Mouse (Mus musculus) left cerebral cortex, postnatal 10 days (tissue): ENCODE measurements around the gene Wnt8b. TPM values are rescaled to one million over a fixed set of nuclear protein-coding genes. Genes with fewer than 3 reads are reported as not detected.
A peak's percentile ranks its signal among the peaks of the same experiment; 100 is the strongest.

ENCODE experiments used
- DNase-seq, 2 experiments: peaks; one replicate each; pipeline ENCODE4 v3.0.0; 2021 to 2022; ENCODE audit warnings: low spot score in 2 of 2, mixed read lengths in 1 of 2; ENCODE audit errors: extremely low spot score in 1 of 2
- intact Hi-C: fragments of 180-260 bp; cut with DNase I; formaldehyde crosslinking; loops from one replicate; pipeline ENCODE4 v1.15.1; 2025
- total RNA-seq, 2 experiments: library from RNA; stranded (reverse); gene quantifications; 2 replicates each; pipeline ENCODE4 v1.2.3; 2021

Gene Wnt8b
- total RNA-seq, 2 experiments from 2014 or later = not detected

DNA sequence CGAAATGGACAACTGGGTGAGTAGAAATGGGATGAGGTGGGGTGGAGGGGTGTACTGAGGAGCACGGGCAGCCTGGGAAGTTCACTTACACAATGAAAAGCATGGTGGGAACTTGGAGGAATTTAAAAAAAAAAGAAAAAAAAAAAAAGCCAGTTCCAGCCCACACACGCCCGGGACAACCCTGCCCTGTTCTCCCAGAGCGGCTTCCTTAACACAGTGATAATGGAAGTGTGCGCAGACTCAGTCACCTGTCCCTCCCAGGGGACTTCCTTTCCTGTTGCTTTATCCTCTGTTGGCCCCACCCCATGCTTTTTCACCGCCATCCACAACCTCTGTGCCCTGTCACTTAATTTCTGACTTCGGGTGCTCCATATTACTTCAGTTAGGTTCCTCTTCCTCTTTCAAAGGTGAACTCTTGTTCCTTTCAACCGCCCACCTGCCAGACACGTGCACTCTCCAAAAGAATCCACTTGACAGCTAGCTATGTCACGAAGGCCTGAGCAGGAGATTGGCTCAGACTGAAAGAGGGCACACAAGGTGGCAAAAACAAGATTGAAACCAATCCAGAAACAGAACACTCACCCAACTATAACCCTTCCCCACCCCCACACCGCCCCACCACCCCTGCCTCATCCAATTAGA lies 17.4 kb downstream of the Wnt8b start:
- no peak for DNase-seq
- intact Hi-C loops = no loop called here

DNA sequence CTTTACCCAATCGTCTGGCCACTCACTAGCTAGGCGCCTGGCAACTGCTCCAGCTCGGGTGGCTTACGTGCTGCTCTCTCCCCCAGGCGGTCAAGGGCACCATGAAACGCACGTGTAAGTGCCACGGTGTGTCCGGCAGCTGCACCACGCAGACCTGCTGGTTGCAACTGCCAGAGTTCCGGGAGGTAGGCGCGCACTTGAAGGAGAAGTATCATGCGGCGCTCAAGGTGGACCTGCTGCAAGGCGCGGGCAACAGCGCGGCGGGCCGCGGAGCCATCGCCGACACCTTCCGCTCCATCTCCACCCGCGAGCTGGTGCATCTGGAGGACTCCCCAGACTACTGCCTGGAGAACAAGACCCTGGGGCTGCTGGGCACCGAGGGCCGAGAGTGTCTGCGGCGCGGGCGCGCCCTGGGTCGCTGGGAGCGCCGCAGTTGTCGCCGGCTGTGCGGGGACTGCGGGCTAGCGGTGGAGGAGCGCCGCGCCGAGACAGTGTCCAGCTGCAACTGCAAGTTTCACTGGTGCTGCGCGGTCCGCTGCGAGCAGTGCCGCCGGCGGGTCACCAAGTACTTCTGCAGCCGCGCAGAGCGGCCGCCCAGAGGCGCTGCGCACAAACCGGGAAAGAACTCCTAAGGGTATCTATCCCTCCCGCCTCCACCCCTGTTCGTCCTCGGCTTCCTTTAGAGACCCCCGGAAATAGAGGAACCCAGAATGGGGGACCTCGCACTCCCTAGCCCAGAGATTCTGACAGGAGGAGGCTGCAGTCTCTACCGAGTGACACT lies 18.4 kb downstream of the Wnt8b start:
- DNase-seq = no peak
- intact Hi-C loops = no loop called here

DNA sequence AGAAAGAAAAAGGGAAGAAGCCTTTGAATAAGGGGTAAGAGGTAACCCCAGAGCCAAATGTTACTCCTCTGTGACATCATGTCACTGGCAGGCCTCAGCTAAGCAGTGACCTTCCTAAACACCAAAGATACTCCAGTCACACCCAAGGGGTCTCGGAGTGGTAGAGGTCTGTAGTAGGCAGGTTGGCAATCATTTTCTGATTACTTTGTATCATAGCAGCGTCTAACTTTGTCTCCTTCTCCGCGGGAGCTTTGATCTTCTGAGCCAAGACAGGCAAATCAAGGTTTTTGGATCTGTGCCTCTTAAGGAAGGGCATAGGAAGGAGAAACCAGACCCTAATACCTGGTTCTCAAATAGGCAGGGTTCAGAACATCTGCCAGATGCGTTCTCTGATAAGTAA lies 19.3 kb downstream of the Wnt8b start:
- DNase-seq = no peak
- intact Hi-C loops = no loop called here

DNA sequence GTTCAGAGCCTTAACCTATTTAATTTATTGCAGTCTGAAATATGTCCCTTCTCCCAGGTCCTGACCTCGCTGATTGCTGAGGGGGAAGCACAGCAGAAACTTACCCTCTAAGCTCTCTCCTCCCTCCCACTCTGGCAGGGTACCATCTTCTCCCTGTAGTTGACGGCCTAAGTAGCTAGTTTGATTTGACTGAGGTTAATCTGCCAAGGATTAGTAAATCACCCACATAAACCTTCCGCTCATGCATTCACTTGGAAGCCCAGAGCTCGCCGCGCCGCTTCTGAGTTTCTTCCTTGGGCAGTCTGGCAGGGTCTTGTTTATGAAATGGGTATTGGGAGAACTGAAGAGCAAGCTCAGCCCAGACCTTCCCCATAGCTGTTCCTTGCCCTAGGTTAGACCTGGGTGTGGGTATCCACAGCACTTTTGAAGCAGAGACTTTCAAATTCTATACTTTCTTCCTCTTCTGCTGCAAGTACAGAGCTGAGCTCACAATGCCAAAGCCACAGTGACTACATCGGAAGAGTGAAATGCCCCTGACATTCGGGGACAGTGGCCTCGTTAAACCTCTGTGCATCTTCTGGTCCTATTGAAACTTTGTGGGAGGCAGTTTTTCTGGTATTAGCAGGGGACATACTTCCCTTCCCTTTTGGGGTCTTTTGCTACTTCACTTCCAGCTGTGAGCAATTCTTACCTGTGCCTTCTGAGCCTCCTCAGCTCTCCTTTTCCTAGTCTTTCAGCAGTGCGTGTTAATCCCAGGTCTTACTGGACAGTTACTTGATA lies 20.0 kb downstream of the Wnt8b start:
- intact Hi-C loops = no loop called here
- no peak for DNase-seq

DNA sequence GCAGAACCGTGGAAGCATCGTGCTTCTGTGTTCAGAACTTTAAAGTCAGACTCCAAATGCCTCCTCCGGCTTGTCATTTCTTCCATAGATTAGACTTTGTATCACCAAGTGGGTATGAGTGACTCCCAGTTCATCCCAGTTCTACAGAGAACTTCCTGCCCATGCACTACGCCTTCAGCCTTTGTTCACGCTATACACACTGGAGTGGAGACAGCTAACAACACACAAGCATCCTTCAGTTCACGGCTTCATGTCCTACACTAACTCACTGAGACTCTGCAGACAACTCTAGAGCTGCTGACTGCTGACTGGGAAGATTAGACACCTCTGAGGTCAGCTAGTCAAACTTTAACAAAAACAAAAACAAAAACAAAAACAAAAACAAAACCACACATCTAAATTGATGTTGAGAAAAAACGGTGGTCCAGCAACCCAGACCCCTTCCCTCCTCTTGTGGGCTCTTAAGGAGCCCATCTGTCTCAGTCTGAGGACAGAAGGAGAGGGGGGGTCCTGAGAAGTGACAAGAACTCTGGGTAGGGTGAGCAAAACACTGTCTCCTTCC lies 20.7 kb downstream of the Wnt8b start:
- no peak for DNase-seq

DNA sequence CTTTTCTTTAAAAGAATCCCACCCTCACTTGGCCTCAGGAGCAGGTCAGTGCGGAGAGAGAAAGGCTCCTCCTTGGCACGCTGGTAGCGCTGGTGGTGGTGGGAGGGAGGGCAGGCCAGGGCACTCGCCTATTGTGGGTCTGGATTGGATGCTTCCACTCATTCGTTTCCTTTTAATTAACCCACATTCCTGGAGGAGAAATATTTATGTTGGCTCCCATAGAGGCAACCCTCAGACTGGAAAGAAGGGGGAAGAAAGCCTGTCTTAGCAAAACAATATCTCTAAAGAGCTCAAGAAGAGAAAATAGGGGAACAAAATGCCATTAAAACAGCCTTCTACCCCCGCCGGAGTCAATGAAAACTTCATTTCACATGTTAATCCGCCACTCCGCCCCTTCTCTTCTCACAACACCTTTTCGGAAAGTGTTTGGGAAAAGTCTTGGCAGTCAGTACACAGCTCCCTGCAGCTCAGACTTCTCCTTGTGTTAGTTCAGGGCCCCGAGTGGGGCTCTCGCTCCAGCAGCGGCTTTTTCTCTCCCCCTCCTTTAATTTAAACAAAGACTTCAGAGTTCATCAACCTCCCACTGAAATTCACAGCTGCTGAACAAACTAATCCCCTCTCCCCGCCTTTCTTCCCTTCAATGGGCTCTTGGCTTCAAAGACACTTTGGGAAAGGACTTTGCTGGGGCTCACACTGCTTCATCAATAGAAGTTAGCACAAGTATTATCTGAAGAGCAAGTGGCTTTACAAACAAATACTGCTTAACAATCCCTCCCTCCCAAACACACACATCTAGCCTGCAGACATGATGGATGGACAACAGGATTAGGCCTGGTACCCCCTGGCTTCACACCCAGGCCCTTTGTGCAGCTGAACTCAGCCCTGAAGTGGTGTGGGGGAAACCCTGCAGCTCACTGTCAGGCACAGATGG lies 21.5 kb downstream of the Wnt8b start:
- no peak for DNase-seq
- intact Hi-C loops = no loop called here

More for the DNA sequence above, 20.7 kb downstream of the Wnt8b start:
- intact Hi-C loops = no loop called here

DNA sequence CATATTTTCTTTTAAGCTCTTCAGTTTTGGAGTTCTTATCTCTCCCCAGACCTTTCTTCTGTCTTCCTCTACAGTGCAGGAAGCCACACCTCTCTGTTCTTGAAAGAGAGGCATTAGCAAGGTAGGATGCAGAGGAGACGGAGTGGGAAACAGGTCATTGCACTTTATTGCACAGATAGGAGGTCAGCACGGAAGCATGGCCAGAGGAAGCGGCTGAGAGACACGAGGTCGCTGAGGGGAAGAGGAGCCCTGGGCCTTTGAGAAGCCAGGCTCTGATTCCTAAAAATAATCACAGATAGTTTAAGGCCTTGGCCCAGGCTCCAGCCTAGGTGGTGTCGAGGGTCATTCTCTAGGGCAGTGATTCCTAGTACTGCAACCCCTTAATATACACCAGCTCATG lies 22.5 kb downstream of the Wnt8b start:
- DNase-seq = no peak
- intact Hi-C loops = no loop called here

DNA sequence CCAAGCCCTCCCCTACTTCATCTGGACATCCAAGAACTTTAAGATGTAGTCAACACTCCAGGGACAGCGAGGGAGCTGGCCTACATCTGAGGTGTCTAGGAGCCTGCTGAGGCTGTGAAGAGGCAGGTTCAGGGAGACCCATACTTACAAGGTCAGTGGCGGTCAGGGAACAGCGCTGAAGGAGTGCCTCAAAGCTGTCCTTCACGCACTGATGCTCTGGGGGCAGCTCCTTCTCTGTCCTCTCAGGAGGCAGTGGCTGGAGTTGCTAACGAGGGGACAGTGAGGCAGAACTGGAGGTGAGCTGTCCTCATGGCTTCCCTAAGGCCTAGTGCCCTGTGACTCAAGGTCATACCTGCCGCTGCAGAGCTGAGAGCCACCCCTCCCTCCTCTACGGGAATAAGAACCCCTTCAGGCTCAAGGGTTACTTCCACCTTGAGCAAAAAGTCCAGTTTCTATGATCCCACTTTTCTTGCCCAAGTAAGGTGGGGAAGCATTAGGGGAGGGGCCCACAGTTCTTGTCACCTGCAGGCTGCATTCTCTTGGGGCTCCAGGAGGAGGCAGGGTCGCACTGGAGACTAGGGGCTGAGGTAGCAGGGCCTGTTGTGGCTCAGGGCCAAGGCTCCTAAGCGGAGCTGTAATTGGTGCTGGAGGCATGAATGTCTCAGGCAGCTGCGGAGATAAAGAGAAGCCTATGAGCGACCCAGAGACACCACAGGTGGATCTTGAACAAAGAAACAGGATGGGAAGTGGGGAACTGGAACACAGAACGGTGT lies 24.9 kb downstream of the Wnt8b start:
- DNase-seq = no peak
- intact Hi-C loops = no loop called here

DNA sequence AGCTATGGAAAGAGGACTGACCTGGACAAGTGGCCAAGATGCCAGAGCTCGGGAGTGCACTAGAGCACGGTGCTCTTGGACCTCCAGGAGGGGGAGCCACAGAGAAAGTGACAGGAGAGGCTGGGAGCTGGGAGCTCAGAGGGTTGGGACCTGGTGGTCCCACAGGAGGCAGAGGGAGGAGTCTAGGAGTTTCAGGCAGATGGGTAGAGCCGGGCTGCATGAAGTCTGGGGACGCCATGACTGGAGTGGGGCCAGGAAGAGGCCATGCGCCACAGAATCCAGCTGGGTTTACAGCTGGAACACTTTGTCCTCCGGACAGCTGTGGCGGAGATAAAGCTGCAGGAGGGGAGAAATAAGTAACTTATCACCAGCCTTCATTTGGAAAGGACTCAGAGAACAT lies 25.9 kb downstream of the Wnt8b start:
- intact Hi-C loops = no loop called here
- DNase-seq = peak in 1 of 2 experiments; percentile 45

DNA sequence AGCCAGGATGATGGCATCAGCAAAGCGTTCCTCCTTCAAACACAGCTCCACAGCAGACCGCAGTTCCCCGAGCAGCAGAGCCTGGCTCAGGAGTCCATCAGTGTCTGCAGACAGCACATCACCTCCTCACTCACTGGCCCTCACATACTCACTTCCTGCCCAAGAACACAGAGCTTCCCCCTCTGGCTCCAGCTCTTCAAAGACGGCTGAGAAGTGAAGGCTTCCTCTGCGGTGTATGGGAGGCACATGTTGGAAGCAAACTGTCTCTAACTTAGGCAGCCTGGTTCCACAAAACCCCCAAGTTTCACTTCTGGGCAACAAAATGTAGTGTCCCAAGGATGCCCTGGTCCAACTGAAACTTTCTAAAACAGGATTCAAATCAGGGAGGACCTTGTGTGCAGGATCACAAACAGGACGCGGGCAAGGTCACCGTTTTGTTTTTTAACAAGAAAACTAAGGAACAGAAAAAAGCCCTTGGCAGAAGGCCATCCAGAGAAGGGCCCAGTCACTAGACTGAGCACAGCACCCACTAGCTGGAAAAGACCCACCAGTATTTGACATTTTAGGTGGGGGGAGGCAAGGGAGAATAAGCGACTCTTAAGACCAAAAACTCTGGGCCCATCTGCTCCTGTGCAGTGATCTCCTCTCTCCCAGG lies 32.4 kb downstream of the Wnt8b start:
- intact Hi-C loops = no loop called here
- DNase-seq = no peak

DNA sequence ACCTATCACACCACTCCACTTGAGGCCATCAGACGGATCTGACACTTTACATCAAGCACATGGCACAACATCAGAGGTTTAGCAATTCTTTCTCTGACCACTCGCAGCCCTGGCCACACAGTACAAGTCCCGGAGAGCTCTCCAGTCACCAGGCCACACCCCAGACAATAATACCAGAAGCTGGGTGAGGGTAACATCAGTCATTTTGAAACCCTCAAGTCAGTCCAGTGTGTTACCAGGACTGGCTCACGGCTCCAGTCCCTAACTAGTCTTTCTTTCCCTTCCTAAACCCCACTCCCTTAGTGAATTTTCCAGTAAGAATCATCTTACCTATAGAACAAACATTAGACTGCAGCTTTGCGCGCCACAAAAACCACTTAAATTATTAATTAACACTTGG lies 36.7 kb downstream of the Wnt8b start:
- DNase-seq = no peak
- intact Hi-C loops = loop anchor here (10.0 kb wide), 2 partner anchors 55 to 345 kb away; no protein-coding TSS in a partner anchor

DNA sequence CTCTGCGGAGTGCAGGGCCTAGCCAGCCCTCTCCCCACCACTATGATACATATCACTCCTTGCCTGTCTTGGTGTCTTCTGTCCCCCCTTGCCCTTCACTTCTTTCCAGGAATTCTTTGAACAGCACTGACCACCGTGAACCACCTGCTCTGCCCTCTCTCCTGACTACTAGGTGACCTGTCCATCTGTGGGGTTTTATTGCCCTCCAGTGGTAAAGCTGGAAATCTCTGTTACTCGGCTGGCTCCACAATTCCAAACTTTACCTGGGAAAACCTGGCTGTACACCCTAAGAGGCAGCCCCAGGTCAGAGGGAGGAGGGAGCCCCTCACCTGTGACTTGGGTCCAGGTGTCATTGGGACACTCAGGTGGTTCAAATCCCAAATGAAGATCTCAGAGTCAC lies 42.1 kb downstream of the Wnt8b start:
- intact Hi-C loops = loop anchor here (10.0 kb wide), 2 partner anchors 61 to 351 kb away; no protein-coding TSS in a partner anchor

DNA sequence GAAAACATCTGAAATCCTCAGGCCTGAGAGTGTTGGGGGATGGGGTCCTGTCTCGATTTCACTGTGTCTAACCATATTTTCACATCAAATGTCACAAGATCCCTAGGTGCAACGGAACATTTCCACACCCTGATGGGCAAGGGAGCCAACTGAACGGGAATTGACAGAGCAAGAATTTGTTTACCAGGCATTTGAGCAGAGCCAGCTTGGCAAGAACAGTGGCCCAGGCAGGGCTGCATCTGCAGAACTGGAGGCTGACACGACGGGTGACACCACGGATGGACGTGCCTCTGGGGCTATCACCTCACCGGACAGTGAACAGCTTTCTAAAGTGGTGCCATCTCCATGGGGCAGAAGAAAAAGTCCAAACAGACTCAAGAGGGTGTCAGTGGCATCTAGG lies 44.1 kb downstream of the Wnt8b start:
- no peak for DNase-seq
- intact Hi-C loops = loop anchor here (10.0 kb wide), 2 partner anchors 63 to 353 kb away; no protein-coding TSS in a partner anchor

More for the DNA sequence above, 42.1 kb downstream of the Wnt8b start:
- no peak for DNase-seq

DNA sequence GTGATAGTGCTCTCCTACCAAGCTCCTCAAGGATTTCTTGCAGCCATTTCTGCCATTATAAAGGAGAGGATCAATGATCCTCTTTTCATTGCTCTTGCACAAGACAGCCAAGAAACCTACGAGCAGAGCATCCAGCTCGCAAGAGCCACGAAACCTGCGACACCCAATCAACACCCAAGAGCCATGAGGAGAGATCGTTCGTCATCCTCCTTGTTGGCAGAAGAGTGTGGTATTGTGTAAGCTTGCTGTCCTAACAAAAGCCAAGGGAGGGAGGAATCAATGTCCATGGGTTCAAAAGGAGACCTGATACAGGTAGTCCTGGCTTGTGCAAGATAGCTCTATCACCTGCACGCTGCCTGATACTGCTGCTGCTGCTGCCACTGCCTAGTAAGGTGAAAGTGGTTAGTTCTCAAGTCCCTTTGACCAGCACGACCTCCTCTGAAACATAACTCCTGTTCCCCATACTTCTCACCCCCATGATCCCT lies 49.5 kb downstream of the Wnt8b start:
- intact Hi-C loops = no loop called here

DNA sequence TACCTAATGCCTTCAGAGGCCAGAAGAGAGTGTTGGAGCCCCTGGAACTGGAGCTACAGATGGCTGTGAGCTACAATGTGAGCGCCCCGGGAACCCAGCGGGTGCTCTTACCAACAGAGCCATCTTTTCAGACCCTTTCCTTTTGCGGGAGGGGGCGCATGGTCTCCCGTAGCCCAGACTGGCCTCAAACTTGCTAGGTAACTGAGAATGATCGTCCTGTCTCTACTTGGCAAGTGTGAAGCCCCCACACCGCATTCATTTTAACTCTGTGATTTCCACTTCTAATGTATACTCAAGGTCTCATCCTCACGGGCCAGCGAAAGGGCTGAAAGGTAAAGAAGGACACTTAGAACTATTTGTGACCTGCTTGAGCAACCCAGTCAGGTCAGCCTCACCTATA lies 51.1 kb downstream of the Wnt8b start:
- intact Hi-C loops = no loop called here

More for the DNA sequence above, 49.5 kb downstream of the Wnt8b start:
- no peak for DNase-seq

DNA sequence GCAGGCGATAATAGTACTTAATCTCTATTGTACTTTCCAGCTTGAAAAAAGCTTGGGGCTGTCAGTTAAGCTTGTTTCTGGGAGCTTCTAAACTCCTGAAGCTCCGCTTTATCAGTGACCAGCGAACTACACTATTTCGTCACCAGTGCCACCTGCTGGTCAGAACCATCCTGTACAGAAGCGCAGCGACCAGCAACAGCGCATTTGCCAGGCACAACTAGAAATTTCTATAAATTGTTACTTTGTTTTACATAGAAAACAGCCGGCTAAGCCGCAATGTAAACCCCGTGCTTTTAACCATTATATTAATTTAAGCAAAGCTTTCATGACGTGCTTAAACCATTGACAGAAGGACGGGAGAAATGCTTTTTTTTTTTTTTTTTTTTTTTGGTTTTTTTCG lies 51.5 kb downstream of the Wnt8b start:
- peak; percentile 48 to 76 for DNase-seq
- intact Hi-C loops = no loop called here

More for the DNA sequence above, 51.1 kb downstream of the Wnt8b start:
- DNase-seq = no peak
